Mouse (Mus musculus): ENCODE measurements around the gene Morn5. TPM values are rescaled to one million over a fixed set of nuclear protein-coding genes. Genes with fewer than 3 reads are reported as not detected.

Morn5 gene
- not detected in 2 replicates for polyA plus RNA-seq (2015; fragmentation: Nextera tagmentation; extraction: Ambion mirVana)

GRCm38 (mm10) chr2:36048748-36049566 lies at the start of gene Morn5, which contains the start of gene Ndufa8:
Gene Morn5 (plus strand): TSS chr2:36049458.
Gene Ndufa8 (minus strand): TSS chr2:36049406.
- Histone ChIP-seq H3K27ac (ENCODE audit: low read depth, low read length) (peak within 1 kb of the TSS; percentile 68), H3K9ac (ENCODE audit: low read depth, low read length) (peak within 1 kb of the TSS; percentile 79), H3K4me1 (replicated peaks; ENCODE audit: control insufficient read depth, insufficient read depth, low read length) (peaks cover 2% of the 10 kb centered on the region; the same call in 1 of the 2 replicates), H3K27me3 (replicated peaks; ENCODE audit: control insufficient read depth, insufficient read depth, low read length) (no peaks in the 10 kb centered on the region), H3K4me3 (ENCODE audit: low read depth, low read length) (peak within 1 kb of the TSS; percentile 74), H3K36me3 (ENCODE audit: control insufficient read depth, insufficient read depth) (peaks cover 5% of the 10 kb centered on the region; the same call in 1 of the 2 replicates), H3K9me3 (ENCODE audit: control insufficient read depth) (no peaks in the 10 kb centered on the region), H3K4me2 (replicated peaks; ENCODE audit: low read depth) (peak within 1 kb of the TSS; percentile 82)
- WGBS, result under 1% methylated on average over 44 of the region's 44 CpGs
- TF ChIP-seq CTCF (IDR thresholded peaks at IDR 0.05; ENCODE audit: low read depth), result no peak
- ATAC-seq, result peak; percentile 94

- WGBS, result 24% methylated on average over 1 of the region's 1 CpGs
- no peak for TF ChIP-seq CTCF (IDR thresholded peaks at IDR 0.05; ENCODE audit: low read depth)
These were observed 48.9 kb upstream of the Morn5 start for GRCm38 (mm10) chr2:36000390-36000789.

GRCm38 (mm10) chr2:36002188-36002587 lies 47.1 kb upstream of the Morn5 start:
- no peak for ATAC-seq
- TF ChIP-seq CTCF (IDR thresholded peaks at IDR 0.05; ENCODE audit: low read depth), result no peak
- whole genome bisulfite sequencing, result 43% methylated on average over 6 of the region's 6 CpGs

More at GRCm38 (mm10) chr2:36000390-36000789, 48.9 kb upstream of the Morn5 start:
- Histone ChIP-seq H3K27me3 (replicated peaks; ENCODE audit: control insufficient read depth, insufficient read depth, low read length) (no peaks in the 10 kb centered on the region), H3K4me3 (ENCODE audit: low read depth, low read length) (no peak overlapping the region), H3K4me2 (replicated peaks; ENCODE audit: low read depth) (no peak overlapping the region), H3K9ac (ENCODE audit: low read depth, low read length) (no peak overlapping the region), H3K36me3 (ENCODE audit: control insufficient read depth, insufficient read depth) (no peaks in the 10 kb centered on the region), H3K27ac (ENCODE audit: low read depth, low read length) (no peak overlapping the region), H3K4me1 (replicated peaks; ENCODE audit: control insufficient read depth, insufficient read depth, low read length) (no peaks in the 10 kb centered on the region), H3K9me3 (ENCODE audit: control insufficient read depth) (no peaks in the 10 kb centered on the region)
- ATAC-seq, result no peak

GRCm38 (mm10) chr2:36008071-36008470 lies 41.2 kb upstream of the Morn5 start:
- TF ChIP-seq CTCF (IDR thresholded peaks at IDR 0.05; ENCODE audit: low read depth), result peak; percentile 85
- H3K4me1 ChIP-seq (replicated peaks; ENCODE audit: control insufficient read depth, insufficient read depth, low read length), result 0 out of 2 replicates have a peak, but pooled peaks cover 3% of the 10 kb centered on the region
- H3K9me3 ChIP-seq (ENCODE audit: control insufficient read depth), result no peaks in the 10 kb centered on the region
- H3K4me3 ChIP-seq (ENCODE audit: low read depth, low read length), result no peak overlapping the region
- H3K4me2 ChIP-seq (replicated peaks; ENCODE audit: low read depth), result no peak overlapping the region
- WGBS, result 13% methylated on average over 1 of the region's 1 CpGs
- ATAC-seq, result no peak
- no peak overlapping the region for H3K27ac ChIP-seq (ENCODE audit: low read depth, low read length)
- H3K36me3 ChIP-seq (ENCODE audit: control insufficient read depth, insufficient read depth), result no peaks in the 10 kb centered on the region
- no peak overlapping the region for H3K9ac ChIP-seq (ENCODE audit: low read depth, low read length)
- H3K27me3 ChIP-seq (replicated peaks; ENCODE audit: control insufficient read depth, insufficient read depth, low read length), result peaks cover 16% of the 10 kb centered on the region; the same call in 1 of the 2 replicates

More at GRCm38 (mm10) chr2:36002188-36002587, 47.1 kb upstream of the Morn5 start:
- no peaks in the 10 kb centered on the region for H3K9me3 ChIP-seq (ENCODE audit: control insufficient read depth)
- H3K4me1 ChIP-seq (replicated peaks; ENCODE audit: control insufficient read depth, insufficient read depth, low read length), result no peaks in the 10 kb centered on the region
- H3K27me3 ChIP-seq (replicated peaks; ENCODE audit: control insufficient read depth, insufficient read depth, low read length), result no peaks in the 10 kb centered on the region
- no peak overlapping the region for H3K4me3 ChIP-seq (ENCODE audit: low read depth, low read length)
- H3K4me2 ChIP-seq (replicated peaks; ENCODE audit: low read depth), result no peak overlapping the region
- no peaks in the 10 kb centered on the region for H3K36me3 ChIP-seq (ENCODE audit: control insufficient read depth, insufficient read depth)
- no peak overlapping the region for H3K9ac ChIP-seq (ENCODE audit: low read depth, low read length)
- no peak overlapping the region for H3K27ac ChIP-seq (ENCODE audit: low read depth, low read length)

- ATAC-seq, result no peak
- Histone ChIP-seq H3K4me1 (replicated peaks; ENCODE audit: control insufficient read depth, insufficient read depth, low read length) (0 out of 2 replicates have a peak, but pooled peaks cover 3% of the 10 kb centered on the region), H3K36me3 (ENCODE audit: control insufficient read depth, insufficient read depth) (no peaks in the 10 kb centered on the region), H3K4me2 (replicated peaks; ENCODE audit: low read depth) (no peak overlapping the region), H3K27ac (ENCODE audit: low read depth, low read length) (no peak overlapping the region), H3K9ac (ENCODE audit: low read depth, low read length) (no peak overlapping the region), H3K9me3 (ENCODE audit: control insufficient read depth) (no peaks in the 10 kb centered on the region), H3K27me3 (replicated peaks; ENCODE audit: control insufficient read depth, insufficient read depth, low read length) (peaks cover 16% of the 10 kb centered on the region; the same call in 1 of the 2 replicates), H3K4me3 (ENCODE audit: low read depth, low read length) (no peak overlapping the region)
- peak; percentile 94 for TF ChIP-seq CTCF (IDR thresholded peaks at IDR 0.05; ENCODE audit: low read depth)
- 22% methylated on average over 4 of the region's 4 CpGs for WGBS
These were observed 39.9 kb upstream of the Morn5 start for GRCm38 (mm10) chr2:36009386-36009785.

GRCm38 (mm10) chr2:36010579-36010978 lies 38.7 kb upstream of the Morn5 start:
- H3K27me3 ChIP-seq (replicated peaks; ENCODE audit: control insufficient read depth, insufficient read depth, low read length), result peaks cover 16% of the 10 kb centered on the region; the same call in 1 of the 2 replicates
- no peak for ATAC-seq
- H3K4me1 ChIP-seq (replicated peaks; ENCODE audit: control insufficient read depth, insufficient read depth, low read length), result 0 out of 2 replicates have a peak, but pooled peaks cover 3% of the 10 kb centered on the region
- no peaks in the 10 kb centered on the region for H3K36me3 ChIP-seq (ENCODE audit: control insufficient read depth, insufficient read depth)
- H3K9me3 ChIP-seq (ENCODE audit: control insufficient read depth), result no peaks in the 10 kb centered on the region
- H3K4me3 ChIP-seq (ENCODE audit: low read depth, low read length), result no peak overlapping the region
- WGBS, result 56% methylated on average over 8 of the region's 8 CpGs
- no peak overlapping the region for H3K27ac ChIP-seq (ENCODE audit: low read depth, low read length)
- no peak overlapping the region for H3K9ac ChIP-seq (ENCODE audit: low read depth, low read length)
- TF ChIP-seq CTCF (IDR thresholded peaks at IDR 0.05; ENCODE audit: low read depth), result no peak
- peak overlapping the region; percentile 70; the same call in 1 of the 2 replicates for H3K4me2 ChIP-seq (replicated peaks; ENCODE audit: low read depth)

Measured in intestine, postnatal 0 days (tissue).